Mouse (Mus musculus) midbrain, embryonic 12.5 days (tissue): ENCODE measurements around the gene Atp8b4. TPM values are rescaled to one million over a fixed set of nuclear protein-coding genes. Genes with fewer than 3 reads are reported as not detected.

Experiments
- ATAC-seq: fragments of 200-750 bp; cut with Nextera tagmentation; 2 replicates; pipeline ENCODE4 v1.8.0; 2017; ENCODE audit warnings: low read depth, moderate TSS enrichment, moderate library complexity; ENCODE audit not compliant: low FRiP score
- H3K27ac ChIP-seq: fragments of 300-500 bp; sonication (generic); replicated peaks from 2 replicates; pipeline ENCODE4 v1.5.1; 2016; ENCODE audit warnings: mild to moderate bottlenecking
- H3K27me3 ChIP-seq: fragments of 300-500 bp; sonication (generic); 2 replicates; pipeline ENCODE4 v1.6.1; 2016; ENCODE audit warnings: mild to moderate bottlenecking
- H3K36me3 ChIP-seq: fragments of 300-500 bp; sonication (generic); 2 replicates; pipeline ENCODE4 v1.6.1; 2016
- H3K4me1 ChIP-seq: fragments of 300-500 bp; sonication (generic); 2 replicates; pipeline ENCODE4 v1.6.1; 2016
- H3K4me2 ChIP-seq: fragments of 300-500 bp; sonication (generic); replicated peaks from 2 replicates; pipeline ENCODE4 v1.6.1; 2016; ENCODE audit warnings: mild to moderate bottlenecking, moderate library complexity
- H3K4me3 ChIP-seq: fragments of 300-500 bp; sonication (generic); 2 replicates; pipeline ENCODE4 v1.5.1; 2016; ENCODE audit warnings: mild to moderate bottlenecking
- H3K9ac ChIP-seq: fragments of 300-500 bp; sonication (generic); replicated peaks from 2 replicates; pipeline ENCODE4 v1.6.1; 2016; ENCODE audit warnings: mild to moderate bottlenecking, moderate library complexity
- H3K9me3 ChIP-seq: fragments of 300-500 bp; sonication (generic); 2 replicates; pipeline ENCODE4 v1.6.1; 2016; ENCODE audit warnings: mild to moderate bottlenecking
- WGBS: fragments of 180-500 bp; shearing (Covaris S2); methylation state at CpG from one replicate; pipeline ENCODE4 v1.1.7; 2016; 5-methylcytosine and 5-hydroxymethylcytosine counted together
- polyA plus RNA-seq: library from polyadenylated mRNA; unstranded; fragments of >200 nt; fragmentation: Nextera tagmentation; extraction: Ambion mirVana; gene quantifications from 2 replicates; pipeline ENCODE4 v1.2.1, GENCODE M21; 2016

Gene Atp8b4
- polyA plus RNA-seq, 1 experiment from 2014 or later = 0.09 TPM

- Histone ChIP-seq H3K4me1 (no peaks in the 10 kb centered on the region), H3K4me3 (no peak overlapping the region), H3K4me2 (no peak overlapping the region), H3K9me3 (no peaks in the 10 kb centered on the region), H3K9ac (no peak overlapping the region), H3K27ac (no peak overlapping the region), H3K36me3 (no peaks in the 10 kb centered on the region), H3K27me3 (no peaks in the 10 kb centered on the region)
- no peak for ATAC-seq
- WGBS = 88% methylated on average over 8 of the region's 8 CpGs
Observed at GRCm38 (mm10) chr2:126371634-126372033, 128.8 kb downstream of the Atp8b4 start.

DNA sequence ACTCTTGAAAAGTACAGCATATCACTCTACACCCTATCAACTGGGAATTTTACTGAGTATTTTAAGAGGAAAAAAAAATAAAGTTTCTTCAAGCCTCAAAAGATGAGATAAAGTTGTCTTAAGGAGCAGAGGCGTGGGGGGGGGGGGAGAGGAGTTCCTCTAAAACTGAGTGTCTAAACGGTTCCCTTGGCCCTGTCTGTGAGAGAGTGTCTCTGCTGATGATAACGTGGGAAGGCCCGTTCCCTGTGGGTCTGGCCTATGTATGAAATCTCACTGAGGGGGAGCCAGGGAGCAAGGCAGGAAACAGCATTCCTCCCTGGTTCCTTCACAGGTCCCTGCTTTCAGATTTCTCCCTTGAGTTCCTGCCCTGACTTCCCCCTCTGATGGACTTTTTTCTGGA, 130.7 kb downstream of the Atp8b4 start:
- H3K36me3 ChIP-seq = no peaks in the 10 kb centered on the region
- no peaks in the 10 kb centered on the region for H3K27me3 ChIP-seq
- no peaks in the 10 kb centered on the region for H3K4me1 ChIP-seq
- ATAC-seq = no peak
- H3K9ac ChIP-seq = no peak overlapping the region
- WGBS = 66% methylated on average over 4 of the region's 4 CpGs
- no peak overlapping the region for H3K4me3 ChIP-seq
- no peak overlapping the region for H3K4me2 ChIP-seq
- no peaks in the 10 kb centered on the region for H3K9me3 ChIP-seq
- H3K27ac ChIP-seq = no peak overlapping the region

DNA sequence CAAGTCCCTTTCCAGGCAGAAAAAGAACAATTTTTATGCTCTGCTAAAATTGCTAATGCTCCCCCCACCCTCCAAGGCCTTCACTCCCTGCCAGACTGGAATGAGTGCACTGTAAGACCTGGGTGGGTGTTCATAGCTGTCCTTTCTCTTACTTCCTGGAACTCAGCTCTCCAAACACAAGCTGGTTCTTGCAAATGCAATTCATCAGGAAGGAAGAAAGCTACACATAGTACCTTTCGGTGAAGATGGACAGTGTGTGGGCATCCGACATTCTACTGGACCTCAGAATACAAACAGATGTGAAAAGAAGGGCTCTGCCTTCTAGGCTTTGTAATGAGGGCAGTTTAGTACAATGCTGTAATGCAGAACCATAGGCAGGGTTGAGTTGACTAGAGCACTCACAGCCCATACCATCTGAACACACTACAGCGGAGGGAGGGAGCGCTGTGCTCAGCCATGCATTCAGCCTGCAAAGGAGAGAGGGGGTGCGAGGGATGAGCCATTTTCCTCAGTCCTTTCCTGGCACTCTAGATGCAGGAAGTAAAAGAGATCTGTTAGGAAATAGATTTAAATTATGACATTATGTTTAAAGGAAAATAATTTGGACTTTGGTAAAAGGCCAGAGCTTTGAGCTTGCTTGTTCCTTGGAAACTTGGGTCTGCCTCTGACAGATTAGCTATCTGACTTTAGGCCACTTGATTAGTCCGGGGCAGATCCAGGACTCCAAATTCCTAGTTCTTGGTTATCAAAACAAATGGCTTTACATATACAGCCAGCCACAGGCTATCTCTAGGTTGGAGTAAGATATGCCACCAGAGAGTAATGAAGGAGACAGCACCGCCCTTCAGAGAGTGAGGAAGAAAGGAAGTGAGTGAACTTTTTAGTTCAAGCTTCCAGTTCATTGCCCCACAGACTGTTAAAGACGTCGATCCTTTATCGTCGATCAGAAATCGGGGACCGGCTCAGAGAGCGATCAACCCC, 136.4 kb downstream of the Atp8b4 start:
- WGBS = 78% methylated on average over 14 of the region's 14 CpGs
- H3K36me3 ChIP-seq = no peaks in the 10 kb centered on the region
- H3K27me3 ChIP-seq = no peaks in the 10 kb centered on the region
- no peak overlapping the region for H3K9ac ChIP-seq
- no peaks in the 10 kb centered on the region for H3K9me3 ChIP-seq
- no peak overlapping the region for H3K4me2 ChIP-seq
- no peak overlapping the region for H3K27ac ChIP-seq
- ATAC-seq = no peak
- no peak overlapping the region for H3K4me3 ChIP-seq
- peaks cover 6% of the 10 kb centered on the region; the same call in 1 of the 2 replicates for H3K4me1 ChIP-seq

- WGBS = 44% methylated on average over 7 of the region's 7 CpGs
- no peak overlapping the region for H3K9ac ChIP-seq
- H3K27ac ChIP-seq = no peak overlapping the region
Observed at GRCm38 (mm10) chr2:126363050-126363744, 137.3 kb downstream of the Atp8b4 start.

GRCm38 (mm10) chr2:126361131-126361810, 139.2 kb downstream of the Atp8b4 start:
- no peak overlapping the region for H3K4me3 ChIP-seq
- no peak overlapping the region for H3K27ac ChIP-seq
- no peaks in the 10 kb centered on the region for H3K9me3 ChIP-seq
- H3K27me3 ChIP-seq = no peaks in the 10 kb centered on the region
- WGBS = 68% methylated on average over 21 of the region's 21 CpGs
- no peaks in the 10 kb centered on the region for H3K36me3 ChIP-seq
- no peak overlapping the region for H3K4me2 ChIP-seq
- no peak for ATAC-seq
- H3K9ac ChIP-seq = no peak overlapping the region
- H3K4me1 ChIP-seq = peaks cover 6% of the 10 kb centered on the region; the same call in 1 of the 2 replicates

More at GRCm38 (mm10) chr2:126363050-126363744, 137.3 kb downstream of the Atp8b4 start:
- peak; percentile 19; the same call in 1 of the 2 replicates for ATAC-seq
- Histone ChIP-seq H3K4me2 (no peak overlapping the region), H3K27me3 (no peaks in the 10 kb centered on the region), H3K4me3 (no peak overlapping the region), H3K36me3 (no peaks in the 10 kb centered on the region), H3K4me1 (peaks cover 6% of the 10 kb centered on the region; the same call in 1 of the 2 replicates), H3K9me3 (no peaks in the 10 kb centered on the region)

DNA sequence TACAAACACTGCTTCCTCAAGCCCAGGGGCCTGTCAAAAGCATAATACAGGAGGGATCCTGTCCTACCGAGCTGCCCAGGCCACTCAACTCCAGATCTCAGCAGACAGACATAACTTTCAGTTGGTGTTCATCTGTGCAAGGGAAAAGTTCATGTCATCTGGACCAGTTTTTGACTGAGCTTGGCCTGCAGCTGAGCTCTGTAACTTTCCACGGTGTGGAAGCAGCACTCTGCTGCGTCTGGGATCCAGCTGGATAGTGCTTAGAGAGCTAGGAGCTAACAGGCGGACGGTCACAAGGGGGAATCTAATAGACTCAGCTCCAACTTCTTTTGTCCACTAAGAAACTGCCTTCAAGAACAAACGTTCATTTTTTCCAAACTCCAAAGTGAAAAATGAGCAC, 139.8 kb downstream of the Atp8b4 start:
- H3K27me3 ChIP-seq = no peaks in the 10 kb centered on the region
- no peak overlapping the region for H3K27ac ChIP-seq
- no peaks in the 10 kb centered on the region for H3K36me3 ChIP-seq
- peaks cover 6% of the 10 kb centered on the region; the same call in 1 of the 2 replicates for H3K4me1 ChIP-seq
- H3K9ac ChIP-seq = no peak overlapping the region
- no peak overlapping the region for H3K4me3 ChIP-seq
- H3K4me2 ChIP-seq = no peak overlapping the region
- 41% methylated on average over 6 of the region's 6 CpGs for WGBS
- H3K9me3 ChIP-seq = no peaks in the 10 kb centered on the region
- no peak for ATAC-seq

- Histone ChIP-seq H3K36me3 (no peaks in the 10 kb centered on the region), H3K4me3 (no peak overlapping the region), H3K4me1 (peaks cover 6% of the 10 kb centered on the region; the same call in 1 of the 2 replicates), H3K27me3 (no peaks in the 10 kb centered on the region), H3K4me2 (no peak overlapping the region), H3K9me3 (no peaks in the 10 kb centered on the region), H3K27ac (no peak overlapping the region), H3K9ac (no peak overlapping the region)
- WGBS = 83% methylated on average over 3 of the region's 3 CpGs
- no peak for ATAC-seq
Observed at GRCm38 (mm10) chr2:126359965-126360364, 140.5 kb downstream of the Atp8b4 start.

GRCm38 (mm10) chr2:126359278-126359677, 141.2 kb downstream of the Atp8b4 start:
- H3K4me3 ChIP-seq = no peak overlapping the region
- no peak overlapping the region for H3K9ac ChIP-seq
- H3K4me2 ChIP-seq = no peak overlapping the region
- H3K36me3 ChIP-seq = no peaks in the 10 kb centered on the region
- 88% methylated on average over 1 of the region's 1 CpGs for WGBS
- no peak for ATAC-seq
- no peaks in the 10 kb centered on the region for H3K27me3 ChIP-seq
- H3K4me1 ChIP-seq = peaks cover 6% of the 10 kb centered on the region; the same call in 1 of the 2 replicates
- H3K27ac ChIP-seq = no peak overlapping the region
- no peaks in the 10 kb centered on the region for H3K9me3 ChIP-seq

- no peaks in the 10 kb centered on the region for H3K27me3 ChIP-seq
- H3K4me3 ChIP-seq = no peak overlapping the region
- no peaks in the 10 kb centered on the region for H3K36me3 ChIP-seq
- no peak overlapping the region for H3K9ac ChIP-seq
- no peak overlapping the region for H3K27ac ChIP-seq
- peaks cover 6% of the 10 kb centered on the region; the same call in 1 of the 2 replicates for H3K4me1 ChIP-seq
- no peaks in the 10 kb centered on the region for H3K9me3 ChIP-seq
- no peak for ATAC-seq
- no peak overlapping the region for H3K4me2 ChIP-seq
- 86% methylated on average over 5 of the region's 5 CpGs for WGBS
Observed at GRCm38 (mm10) chr2:126358741-126359140, 141.7 kb downstream of the Atp8b4 start.

DNA sequence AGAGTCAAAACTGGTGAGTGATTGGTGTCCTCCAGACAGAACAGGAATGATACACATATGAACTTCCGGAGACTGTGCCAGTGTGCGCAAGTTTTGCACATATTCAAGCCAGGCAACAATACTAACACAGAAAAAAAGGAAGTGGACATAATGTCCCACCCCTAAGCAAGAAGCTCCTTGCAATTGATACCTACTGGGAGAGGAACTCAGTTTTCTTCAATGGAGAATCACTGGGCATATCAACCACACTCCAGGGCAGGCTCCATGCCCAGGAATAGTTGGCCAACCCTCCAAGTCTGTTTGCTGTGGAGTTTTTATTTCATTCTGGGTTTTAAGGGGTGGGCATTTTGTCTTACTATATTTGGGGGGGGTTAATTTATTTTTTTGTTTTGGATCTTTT, 145.2 kb downstream of the Atp8b4 start:
- no peak overlapping the region for H3K9ac ChIP-seq
- 89% methylated on average over 2 of the region's 2 CpGs for WGBS
- no peak overlapping the region for H3K27ac ChIP-seq

DNA sequence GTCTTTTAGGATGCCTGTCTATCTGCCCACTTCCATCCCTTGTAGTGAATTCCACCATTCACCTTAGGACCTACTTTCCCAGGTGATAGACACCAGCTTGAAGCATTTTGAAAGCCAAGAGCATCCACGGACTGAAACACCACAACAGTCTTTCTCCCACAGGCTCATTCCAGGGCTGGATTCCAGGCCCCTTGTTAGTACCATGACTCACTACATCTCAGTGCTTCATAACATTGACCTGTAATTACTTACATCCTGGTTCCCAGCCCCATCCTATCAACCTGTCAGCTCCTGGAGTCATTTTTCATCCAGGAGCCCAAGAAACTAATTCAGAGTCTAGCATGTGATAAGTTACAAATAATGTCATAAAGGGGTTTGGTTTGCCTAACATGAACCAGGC, 148.7 kb downstream of the Atp8b4 start:
- 81% methylated on average over 1 of the region's 1 CpGs for WGBS
- no peaks in the 10 kb centered on the region for H3K36me3 ChIP-seq

More for the DNA sequence above, 145.2 kb downstream of the Atp8b4 start:
- ATAC-seq = no peak
- no peak overlapping the region for H3K4me3 ChIP-seq
- H3K36me3 ChIP-seq = no peaks in the 10 kb centered on the region
- H3K4me2 ChIP-seq = no peak overlapping the region
- no peaks in the 10 kb centered on the region for H3K27me3 ChIP-seq
- H3K4me1 ChIP-seq = no peaks in the 10 kb centered on the region
- H3K9me3 ChIP-seq = no peaks in the 10 kb centered on the region

More for the DNA sequence above, 148.7 kb downstream of the Atp8b4 start:
- Histone ChIP-seq H3K9me3 (no peaks in the 10 kb centered on the region), H3K4me1 (no peaks in the 10 kb centered on the region), H3K27me3 (no peaks in the 10 kb centered on the region), H3K4me2 (no peak overlapping the region), H3K27ac (no peak overlapping the region), H3K4me3 (no peak overlapping the region), H3K9ac (no peak overlapping the region)
- ATAC-seq = no peak
